Comparison of ENCODE assay signal across 17 mouse cellular contexts in the genomic region with DNA sequence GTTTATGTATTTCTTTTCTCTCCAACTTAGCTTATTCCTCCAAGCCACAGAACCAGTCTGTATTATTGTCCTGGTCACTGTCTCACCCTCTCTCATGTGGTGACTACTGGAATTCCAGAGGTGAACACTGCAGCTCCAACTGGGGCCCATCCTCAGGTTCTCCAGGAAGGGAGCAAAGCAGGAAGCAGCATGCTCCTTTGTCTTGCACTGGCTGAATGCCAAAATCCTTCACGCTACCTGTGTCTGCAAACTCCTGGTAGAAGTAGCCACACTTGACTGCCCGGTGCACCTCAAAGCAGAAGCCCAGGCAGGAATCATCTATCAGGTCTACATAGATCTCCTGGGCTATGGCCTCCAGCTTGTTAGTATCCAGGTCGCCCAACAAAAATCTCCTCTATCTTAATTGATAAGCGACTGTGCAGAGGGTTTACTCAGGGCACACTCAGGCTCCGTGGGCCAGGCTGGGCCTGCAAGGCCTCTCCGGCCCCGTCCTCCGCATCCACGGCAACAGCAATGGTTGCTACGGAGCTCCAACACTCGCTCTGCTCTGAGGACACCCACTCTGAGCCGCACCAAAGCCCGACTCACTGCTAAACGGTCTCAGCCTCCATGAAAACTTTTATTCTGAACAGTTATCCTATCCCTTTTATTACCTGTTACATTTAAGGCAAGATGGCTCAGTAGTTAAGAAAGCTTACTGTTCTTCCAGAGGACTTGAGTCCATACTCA. TPM values are rescaled to one million over a fixed set of nuclear protein-coding genes. Genes with fewer than 3 reads are reported as not detected.
DNase-seq lines count a peak whose midpoint lies in the region; ATAC-seq and TF ChIP-seq lines count a peak whose summit lies in the region.
"Had no signal": no experiment of that assay in that cellular context is flagged by ENCODE, and none has a peak within 500 bp of the region (broad histone marks: within the 10 kb centered on the region; RNA-seq: fewer than 3 reads in every experiment).

No protein-coding gene starts in this region.

- no peak; the same call in 1 of the 2 replicates for TF ChIP-seq POLR2A in testis, adult 2 months (IDR thresholded peaks at IDR 0.05; ENCODE audit: control insufficient read depth, low read depth, low read length)

- H3K4me3 ChIP-seq in heart, embryonic 11.5 days (ENCODE audit: low read depth, low read length): no peak overlapping the region
- peak overlapping the region; percentile 17; the same call in 1 of the 2 replicates for H3K4me3 ChIP-seq in testis, adult 2 months (ENCODE audit: control insufficient read depth, low read depth, low read length)
- no peak overlapping the region for H3K4me3 ChIP-seq in stomach, postnatal 0 days (ENCODE audit: low read depth, low read length)
- H3K4me3 ChIP-seq: forebrain, embryonic 15.5 days; heart, embryonic 13.5 days; layer of hippocampus, adult 2 months; lung, embryonic 15.5 days had no signal

- WGBS in heart, embryonic 11.5 days (ENCODE audit: insufficient replicate concordance): 65% methylated on average over 14 of the region's 14 CpGs
- WGBS in stomach, postnatal 0 days: 60% methylated on average over 14 of the region's 14 CpGs

- no peak overlapping the region for H3K9ac ChIP-seq in heart, embryonic 11.5 days (ENCODE audit: low read depth, low read length)
- H3K9ac ChIP-seq in stomach, postnatal 0 days (ENCODE audit: low read length): no peak overlapping the region
- H3K9ac ChIP-seq: forebrain, embryonic 15.5 days; heart, embryonic 13.5 days; lung, embryonic 15.5 days had no signal

- DNase-seq in heart, postnatal 36 days: no peak
- peak; percentile 13 for DNase-seq in kidney, postnatal 14 days
- no peak for DNase-seq in kidney, adult 8-10 months
- DNase-seq in testis, postnatal 14 days (ENCODE audit: low spot score): no peak
- DNase-seq in stomach, postnatal 0 days (ENCODE audit: low spot score): peak; percentile 40
- DNase-seq in thymus, postnatal 36 days: no peak
- DNase-seq: liver; thymus, adult 18-20 months had no signal

- peak; percentile 52; the same call in 1 of the 2 replicates for ATAC-seq in heart, embryonic 11.5 days (replicated peaks; ENCODE audit: insufficient number of reproducible peaks, low FRiP score, low TSS enrichment)
- 0 out of 2 replicates have a peak, but pooled peaks have one; percentile 8 for ATAC-seq in stomach, postnatal 0 days (ENCODE audit: low FRiP score, low TSS enrichment)
- ATAC-seq: forebrain, embryonic 15.5 days; hindbrain, embryonic 16.5 days had no signal

- intact Hi-C loops in heart, postnatal 36 days (cut with DNase I): no loop called here

- H3K36me3 ChIP-seq in heart, embryonic 11.5 days (ENCODE audit: control insufficient read depth, insufficient read depth, low read length): no peaks in the 10 kb centered on the region
- no peaks in the 10 kb centered on the region for H3K36me3 ChIP-seq in testis, adult 2 months (ENCODE audit: control insufficient read depth, insufficient read depth, low read length)
- no peaks in the 10 kb centered on the region for H3K36me3 ChIP-seq in stomach, postnatal 0 days (ENCODE audit: control insufficient read depth, insufficient read depth, low read length)
- H3K36me3 ChIP-seq: forebrain, embryonic 15.5 days; G1E; lung, embryonic 15.5 days had no signal

- H3K27ac ChIP-seq in heart, embryonic 11.5 days (ENCODE audit: low read depth, low read length): no peak overlapping the region
- no peak overlapping the region for H3K27ac ChIP-seq in testis, adult 2 months (ENCODE audit: control insufficient read depth, insufficient read depth, low read depth, low read length)
- no peak overlapping the region for H3K27ac ChIP-seq in stomach, postnatal 0 days (replicated peaks)
- H3K27ac ChIP-seq: forebrain, embryonic 15.5 days; heart, embryonic 13.5 days; layer of hippocampus, adult 2 months; lung, embryonic 15.5 days had no signal

- H3K4me2 ChIP-seq in heart, embryonic 11.5 days: no peak overlapping the region
- no peak overlapping the region for H3K4me2 ChIP-seq in stomach, postnatal 0 days (replicated peaks; ENCODE audit: low read depth)
- H3K4me2 ChIP-seq: forebrain, embryonic 15.5 days; heart, embryonic 13.5 days; lung, embryonic 15.5 days; midbrain, embryonic 11.5 days had no signal

- H3K9me3 ChIP-seq in heart, embryonic 11.5 days (replicated peaks; ENCODE audit: control insufficient read depth, low read length): no peaks in the 10 kb centered on the region
- no peaks in the 10 kb centered on the region for H3K9me3 ChIP-seq in stomach, postnatal 0 days (ENCODE audit: control insufficient read depth, low read length)
- H3K9me3 ChIP-seq: forebrain, embryonic 15.5 days; G1E; heart, embryonic 13.5 days; lung, embryonic 15.5 days had no signal

- no peak for TF ChIP-seq CTCF in testis, adult 2 months (IDR thresholded peaks at IDR 0.05; ENCODE audit: control insufficient read depth, insufficient read depth, insufficient replicate concordance, low read depth, low read length)
- TF ChIP-seq CTCF in stomach, postnatal 0 days (IDR thresholded peaks at IDR 0.05; ENCODE audit: low read depth): no peak

- peaks cover 6% of the 10 kb centered on the region; the same call in 1 of the 2 replicates for H3K4me1 ChIP-seq in heart, embryonic 11.5 days (ENCODE audit: control insufficient read depth, insufficient read depth, low read length)
- peaks cover 5% of the 10 kb centered on the region for H3K4me1 ChIP-seq in testis, adult 2 months (ENCODE audit: control insufficient read depth, insufficient read depth, low read length)
- H3K4me1 ChIP-seq in stomach, postnatal 0 days (replicated peaks; ENCODE audit: control insufficient read depth, insufficient read depth): no peaks in the 10 kb centered on the region
- H3K4me1 ChIP-seq: forebrain, embryonic 15.5 days had no signal

- no peak for TF ChIP-seq EP300 in stomach, postnatal 0 days (optimal IDR thresholded peaks at IDR 0.05)

- H3K27me3 ChIP-seq in heart, embryonic 11.5 days (ENCODE audit: control insufficient read depth, insufficient read depth, low read length): no peaks in the 10 kb centered on the region
- H3K27me3 ChIP-seq in testis, adult 2 months (ENCODE audit: control insufficient read depth, insufficient read depth, low read length): no peaks in the 10 kb centered on the region
- no peaks in the 10 kb centered on the region for H3K27me3 ChIP-seq in stomach, postnatal 0 days (ENCODE audit: control insufficient read depth, insufficient read depth, low read length)
- H3K27me3 ChIP-seq: forebrain, embryonic 15.5 days; heart, embryonic 13.5 days; lung, embryonic 15.5 days had no signal

RNA-seq across cellular contexts. Expression of a gene that starts 44.3 kb away (rescaled TPM):
- polyA plus RNA-seq in heart, embryonic 11.5 days (2014; fragmentation: Nextera tagmentation; extraction: Ambion mirVana): 5.0 and 7.7 TPM in 2 replicates
- 1 to 10 TPM; 4.9 to 5.7 TPM for total RNA-seq in heart, postnatal 36 days (2021)
- polyA plus RNA-seq in testis, adult 2 months (2012; rRNA removed): 7.8 and 8.7 TPM in 2 replicates
- polyA plus RNA-seq in stomach, postnatal 0 days (2015; fragmentation: Nextera tagmentation; extraction: Ambion mirVana): 0.48 and 1.1 TPM in 2 replicates
- polyA plus RNA-seq: G1E had no signal

RNA-seq across cellular contexts. Expression of a gene that starts 45.0 kb away (rescaled TPM):
- polyA plus RNA-seq in heart, embryonic 11.5 days (2014; fragmentation: Nextera tagmentation; extraction: Ambion mirVana): 12.5 and 13.2 TPM in 2 replicates
- 10 to 100 TPM in 1 of 2 experiments, 1 to 10 TPM in 1; 9.9 to 13.5 TPM for total RNA-seq in heart, postnatal 36 days (2021)
- 9.2 and 12.0 TPM in 2 replicates for polyA plus RNA-seq in testis, adult 2 months (2012; rRNA removed)
- 3.7 and 4.8 TPM in 2 replicates for polyA plus RNA-seq in stomach, postnatal 0 days (2015; fragmentation: Nextera tagmentation; extraction: Ambion mirVana)

Comparison
In these comparisons a context has a peak if more than half of its experiments do, and no peak if none do; other contexts are left out.
1. DNase-seq: peak in kidney, postnatal 14 days (single experiment) and stomach, postnatal 0 days (single experiment); none in heart, postnatal 36 days (0 of 2), kidney, adult 8-10 months (0 of 2), testis, postnatal 14 days (single experiment) and thymus, postnatal 36 days (0 of 2).